Mouse (Mus musculus) small intestine, adult 2 months (tissue): Measurements from ENCODE around the gene Dbndd2.

Source experiments
- CTCF ChIP-seq: fragments of 200-500 bp; IDR thresholded peaks from 2 replicates; pipeline ENCODE4 v1.5.1; 2012; ENCODE audit warnings: low read depth, mild to moderate bottlenecking, control low read depth, inconsistent platforms, low read length, moderate library complexity, mixed read lengths; ENCODE audit not compliant: insufficient replicate concordance, insufficient read length; ENCODE audit errors: extremely low read depth
- POLR2A ChIP-seq: fragments of 200-500 bp; IDR thresholded peaks from 2 replicates; pipeline ENCODE4 v1.6.1; 2012; ENCODE audit warnings: low read depth, mild to moderate bottlenecking, control low read depth, inconsistent platforms, low read length, moderate library complexity

DNA sequence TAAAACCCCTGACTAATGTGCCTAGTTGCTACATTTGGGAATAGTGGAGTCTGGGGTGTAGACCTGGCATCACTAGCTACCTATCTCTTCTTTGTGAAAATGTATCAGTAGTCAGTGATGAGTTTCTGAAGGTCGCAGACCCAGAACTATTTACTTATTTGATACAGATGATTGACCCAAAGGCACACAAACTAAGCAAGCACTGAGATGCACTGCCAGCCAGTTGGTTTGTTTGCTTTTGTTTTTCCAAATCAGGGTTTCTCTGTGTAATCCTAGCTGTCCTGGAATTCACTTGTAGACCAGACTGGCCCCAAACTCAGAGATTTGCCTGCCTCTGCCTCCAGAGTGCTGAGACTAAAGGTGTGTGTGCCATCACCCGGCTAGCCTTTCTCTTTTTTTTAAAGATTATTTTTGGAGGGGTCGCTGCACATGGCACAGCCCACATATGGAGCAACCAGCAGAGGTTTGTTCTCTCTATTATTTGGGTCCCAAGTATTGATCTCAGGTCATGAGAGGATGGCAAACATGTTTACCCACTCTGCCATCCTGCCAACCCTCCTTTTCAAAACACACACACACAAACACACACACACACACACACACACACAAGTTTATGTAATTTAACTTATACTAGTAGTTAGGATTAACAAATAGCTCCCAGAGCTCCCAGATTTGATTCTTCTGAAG is 40.4 kb upstream of the Dbndd2 start:
- TF ChIP-seq CTCF (no peak), POLR2A (no peak)
